Mouse (Mus musculus) bone marrow macrophage, adult 2 months (primary cell): ENCODE data around the gene Rasl11b.

ENCODE experiments used
- CTCF ChIP-seq: IDR thresholded peaks from 2 replicates; pipeline ENCODE4 v1.5.1; 2012; ENCODE audit warnings: low read depth, mild to moderate bottlenecking, low read length, moderate library complexity
- POLR2A ChIP-seq: IDR thresholded peaks from 2 replicates; pipeline ENCODE4 v1.6.1; 2012; ENCODE audit warnings: mild to moderate bottlenecking, low read depth, low read length, borderline replicate concordance

GRCm38 (mm10) chr5:74194841-74195613, at the start of gene Rasl11b:
- TF ChIP-seq CTCF: no peak
- TF ChIP-seq POLR2A: no peak
